Mouse (Mus musculus) E14TG2a.4 (cell line): ENCODE data around the gene Plgrkt.

Experiments
- CTCF ChIP-seq: conservative IDR thresholded peaks from 2 replicates; pipeline ENCODE4 v1.5.1; 2014; ENCODE audit warnings: low read length
- NANOG ChIP-seq: IDR thresholded peaks from 2 replicates; pipeline ENCODE4 v1.6.1; 2014; ENCODE audit warnings: borderline replicate concordance, low read length, mixed read lengths
- POU5F1 ChIP-seq: IDR thresholded peaks from 2 replicates; pipeline ENCODE4 v1.6.1; 2014; ENCODE audit warnings: low read length, borderline replicate concordance

DNA sequence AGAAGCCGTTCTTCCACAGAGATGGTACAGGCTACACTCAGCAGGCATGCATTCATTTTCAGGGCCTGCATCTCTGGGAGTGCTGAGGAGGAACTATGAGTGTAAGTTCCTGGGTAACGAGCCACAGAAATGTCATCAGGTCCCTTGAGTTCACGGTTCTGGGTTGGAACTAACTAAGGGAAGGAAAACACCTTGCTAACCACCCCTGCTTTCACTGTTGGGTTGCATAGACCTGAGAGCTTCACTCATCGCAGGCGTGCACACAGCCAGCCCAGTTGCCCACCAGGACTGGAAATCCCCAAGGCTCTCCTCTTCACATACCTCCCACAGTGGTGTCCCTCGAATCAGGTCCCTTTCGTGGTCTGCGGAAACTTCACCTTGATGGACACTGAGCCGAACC is 7.8 kb upstream of the Plgrkt start:
- no peak for TF ChIP-seq CTCF
- no peak for TF ChIP-seq NANOG
- no peak for TF ChIP-seq POU5F1
